Mouse (Mus musculus): ENCODE measurements at regions not wholly inside any gene's neighbourhood (a gene's known extent, or its start where the extent isn't known, plus 50 kb on each side); places are given as distances from the start of the nearest gene placed in this dataset.

DNA sequence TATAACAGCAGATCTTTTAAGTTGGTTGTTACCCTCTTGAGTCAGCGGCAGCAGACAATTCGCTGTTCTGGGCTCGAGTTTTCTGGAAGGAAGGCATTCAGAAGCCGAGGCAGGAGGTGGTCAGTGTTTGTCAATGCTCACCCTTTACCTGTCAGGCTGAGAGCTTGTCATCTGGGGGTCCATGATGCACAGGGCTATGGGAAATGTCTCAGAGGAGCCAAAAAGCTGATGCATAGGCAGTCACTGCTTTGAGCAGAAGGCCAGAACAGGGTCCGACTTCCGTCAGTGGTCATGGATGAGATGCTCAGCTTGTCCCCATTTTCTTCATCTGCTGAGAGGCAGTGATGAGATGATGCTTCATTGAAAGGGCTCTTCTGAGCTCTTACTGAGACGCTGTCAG is 57.2 kb upstream of the Map3k1 start:
- TF ChIP-seq CTCF (IDR thresholded peaks at IDR 0.05; ENCODE audit: insufficient read depth, low read depth, low read length) (no peak), POLR2A (IDR thresholded peaks at IDR 0.05; ENCODE audit: insufficient read depth, low read depth, low read length) (no peak)

Data from olfactory bulb, adult 2 months (tissue).